Mouse (Mus musculus) spleen, postnatal 4 days (tissue): Measurements from ENCODE around the gene Fam166b.

Experiments
- DNase-seq, 2 experiments: peaks; one replicate each; pipeline ENCODE4 v3.0.0; 2022; ENCODE audit warnings: low spot score in 2 of 2

Fam166b gene

DNA sequence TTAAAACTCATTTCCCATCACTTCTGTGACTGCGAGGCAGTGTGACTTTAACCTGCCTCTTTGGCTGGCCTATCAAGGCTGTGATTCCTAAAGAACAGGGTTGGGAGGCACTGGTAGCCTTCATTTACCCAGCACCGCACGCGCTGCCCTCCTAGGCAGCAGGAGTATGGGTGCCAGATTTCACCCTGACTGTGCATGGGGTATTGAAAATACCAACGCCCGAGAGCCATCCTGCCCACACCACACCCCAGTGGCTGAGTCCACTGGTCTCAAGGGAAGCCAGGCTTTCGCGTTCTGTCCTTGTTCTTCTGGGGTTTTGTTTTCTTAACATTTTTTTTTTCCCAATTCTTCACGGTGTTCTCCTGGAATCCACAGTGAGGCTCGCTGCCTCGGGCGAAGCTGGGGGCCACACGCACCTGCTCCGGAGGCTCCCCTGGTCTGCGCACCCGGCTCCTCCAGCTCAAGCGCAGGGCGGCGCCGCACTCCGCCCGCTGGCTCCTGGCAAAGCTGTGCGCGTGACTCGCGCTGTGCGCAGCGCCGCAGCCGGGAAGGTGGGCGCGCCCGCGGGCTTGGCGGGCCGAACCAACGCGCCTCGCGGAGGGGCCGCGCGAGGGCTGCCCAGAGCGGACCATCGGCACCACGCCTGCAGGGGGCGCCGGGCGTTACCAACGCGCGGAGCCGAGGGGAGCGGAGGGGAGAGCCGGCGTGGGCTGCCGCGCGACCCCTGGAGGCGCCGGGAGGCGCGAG, 47.4 kb downstream of the Fam166b start, which contains the start of gene Rusc2:
Rusc2 (plus strand) TSS at position 572 of the 747 bp plus-strand sequence.
- peak; percentile 48 to 75 for DNase-seq

DNA sequence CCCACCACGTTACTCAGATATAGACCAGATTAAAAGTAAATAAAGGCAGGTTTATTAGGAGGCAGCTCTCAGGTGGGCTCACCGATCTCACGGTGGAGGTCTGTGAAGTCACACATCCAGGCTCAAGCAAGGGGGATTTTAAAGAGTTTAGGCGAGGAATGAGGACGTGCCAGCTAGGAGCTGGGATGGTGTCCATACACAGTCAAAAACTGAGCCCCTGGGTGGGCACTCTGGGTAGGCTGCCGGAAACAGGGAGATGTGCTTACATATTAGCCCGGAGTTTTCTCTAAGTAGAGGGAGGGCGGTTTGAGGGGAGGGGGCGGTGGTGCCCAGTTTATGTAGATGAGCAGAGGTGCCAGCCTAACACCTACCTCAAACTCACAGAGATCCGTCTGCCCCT, 48.0 kb downstream of the Fam166b start:
- no peak for DNase-seq

DNA sequence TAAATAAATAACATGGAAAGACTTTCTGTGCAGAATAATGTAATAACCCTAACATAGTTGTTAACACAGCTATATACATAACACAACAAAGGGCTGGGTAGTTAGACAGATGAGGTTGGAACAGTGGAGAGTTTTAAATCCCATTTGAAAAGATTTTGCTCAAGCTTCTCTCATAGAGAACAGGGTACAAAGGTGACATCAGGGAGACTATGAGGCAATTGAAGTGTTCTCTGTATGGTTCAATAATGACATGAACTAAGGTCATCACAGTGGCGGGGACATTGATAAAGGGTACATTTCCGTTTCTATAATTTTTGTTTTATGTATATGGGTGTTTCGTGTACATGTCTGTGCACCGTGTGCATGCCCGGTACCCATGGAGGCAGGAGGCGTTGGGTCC, 49.3 kb downstream of the Fam166b start:
- no peak for DNase-seq
